Mouse (Mus musculus): ENCODE results near the gene Mrpl1. TPM values are rescaled to one million over a fixed set of nuclear protein-coding genes. Genes with fewer than 3 reads are reported as not detected.

Gene Mrpl1
- total and polyA plus RNA-seq, 3 experiments: 31.3 to 77.6 (median 44.2) TPM

DNA sequence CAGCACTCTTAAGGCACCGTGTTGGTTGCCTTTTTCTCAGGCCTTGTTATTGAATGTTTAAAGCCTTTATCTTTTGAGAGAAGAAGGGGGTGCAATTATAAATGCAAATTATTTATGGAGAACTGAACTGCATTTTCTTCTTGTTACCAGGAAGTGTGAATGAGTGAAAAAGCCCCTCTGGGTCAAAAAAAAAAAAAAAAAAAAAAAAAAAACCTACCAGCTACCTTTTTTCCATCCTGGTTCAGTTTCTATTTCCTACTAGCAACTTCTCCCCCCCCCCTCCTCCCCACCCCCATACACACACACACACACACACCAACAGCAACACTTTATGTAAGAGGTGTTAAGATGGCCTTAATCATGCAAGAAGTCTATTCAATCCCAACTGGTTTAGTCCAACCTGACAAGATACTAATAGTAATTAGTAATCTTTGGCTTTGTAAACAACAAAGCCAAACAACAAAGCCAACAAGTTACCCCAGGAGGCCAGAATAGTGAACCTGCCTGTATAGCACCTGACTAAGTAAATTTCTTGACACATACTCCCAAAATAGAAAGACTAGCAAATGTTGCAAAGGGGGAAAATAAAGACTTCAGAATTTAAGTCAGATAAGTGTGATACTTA lies 45.8 kb upstream of the Mrpl1 start (continued):
- TF ChIP-seq RAD21 (IDR thresholded peaks at IDR 0.05; ENCODE audit: low read depth, low read length) (no peak), ZNF384 (IDR thresholded peaks at IDR 0.05; ENCODE audit: low read depth, low read length) (peak; percentile 99), TCF12 (IDR thresholded peaks at IDR 0.05; ENCODE audit: low read depth, low read length) (peak; percentile 33; the same call in 1 of the 2 replicates), MAZ (IDR thresholded peaks at IDR 0.05; ENCODE audit: low read depth, low read length) (peak; percentile 88; the same call in 1 of the 2 replicates), HCFC1 (IDR thresholded peaks at IDR 0.05; ENCODE audit: low read depth, low read length) (peak; percentile 52), RCOR1 (conservative IDR thresholded peaks at IDR 0.05; ENCODE audit: low read depth, low read length) (0 out of 2 replicates have a peak, but pooled peaks have one; percentile 34)

GRCm38 (mm10) chr5:96164021-96164411 lies 45.3 kb upstream of the Mrpl1 start, which contains the start of gene Cnot6l:
TSS of gene Cnot6l (minus strand) at chr5:96164171.
- Histone ChIP-seq H3K9me3 (replicated peaks; ENCODE audit: low read length) (peaks cover 6% of the 10 kb centered on the region), H3K27me3 (replicated peaks) (no peaks in the 10 kb centered on the region), H3K4me2 (ENCODE audit: insufficient read depth, low read depth, poor library complexity, severe bottlenecking) (peak within 1 kb of the TSS; percentile 87), H3K27ac (ENCODE audit: insufficient read depth, low read depth) (peak within 1 kb of the TSS; percentile 99), H3K79me2 (replicated peaks; ENCODE audit: control insufficient read depth, extremely low read depth, insufficient read depth, poor library complexity, severe bottlenecking) (peaks cover 25% of the 10 kb centered on the region), H3K4me1 (ENCODE audit: control insufficient read depth in 1 of 2, insufficient read depth in 2 of 2) (peaks cover 0 to 22% of the 10 kb centered on the region in 2 experiments; a peak in 2 of 4 replicates), H3K9ac (ENCODE audit: insufficient read depth, low read depth) (peak within 1 kb of the TSS; percentile 88), H3K4me3 (replicated peaks in 1 of 3; ENCODE audit: low read depth in 2 of 3, low read length in 2 of 3, poor library complexity in 1 of 3) (peak within 1 kb of the TSS; percentile 74 to 96 (median 87)), H3K36me3 (replicated peaks in 1 of 2; ENCODE audit: control insufficient read depth in 1 of 2, insufficient read depth in 1 of 2, low read length in 1 of 2) (no peaks in the 10 kb centered on the region)
- in situ Hi-C loops (cut with MboI; ENCODE audit: low pct_ligation_motif_present, low pct_unique_long_range_greater_than_20kb, low sequenced_read_pairs) (no loop called here), dilution Hi-C loops (cut with MboI; ENCODE audit: extremely low pct_ligation_motif_present, extremely low pct_unique_long_range_greater_than_20kb, low sequenced_read_pairs) (no loop called here)
- peak; percentile 87 for DNase-seq (ENCODE audit: extremely low read depth)
- no peak; the same call in 1 of the 2 replicates for TF ChIP-seq MAZ (IDR thresholded peaks at IDR 0.05; ENCODE audit: low read depth, low read length)
- TF ChIP-seq TBP (conservative IDR thresholded peaks at IDR 0.05; ENCODE audit: low read depth, low read length): 0 out of 2 replicates have a peak, but pooled peaks have one; percentile 14
- TF ChIP-seq MAFK (IDR thresholded peaks at IDR 0.05; ENCODE audit: insufficient replicate concordance, low read length): no peak
- no peak for TF ChIP-seq CHD2 (IDR thresholded peaks at IDR 0.05; ENCODE audit: low read length)
- TF ChIP-seq HCFC1 (IDR thresholded peaks at IDR 0.05; ENCODE audit: low read depth, low read length): peak; percentile 36; the same call in 1 of the 2 replicates
- TF ChIP-seq USF2 (conservative IDR thresholded peaks at IDR 0.05; ENCODE audit: low read depth, low read length): no peak
- TF ChIP-seq E2F4 (IDR thresholded peaks at IDR 0.05; ENCODE audit: insufficient replicate concordance, low read depth, low read length): peak; percentile 69; the same call in 1 of the 2 replicates
- TF ChIP-seq BHLHE40 (IDR thresholded peaks at IDR 0.05; ENCODE audit: low read depth, low read length): peak; percentile 93
- no peak for TF ChIP-seq NRF1 (IDR thresholded peaks at IDR 0.05; ENCODE audit: low read depth, low read length)
- no peak for TF ChIP-seq CTCF (conservative IDR thresholded peaks at IDR 0.05 in 1 of 2, IDR thresholded peaks at IDR 0.05 in 1 of 2; ENCODE audit: low read depth in 2 of 2, low read length in 2 of 2)
- TF ChIP-seq ZKSCAN1 (IDR thresholded peaks at IDR 0.05; ENCODE audit: borderline replicate concordance, low read depth, low read length): no peak
- no peak for TF ChIP-seq PAX5 (IDR thresholded peaks at IDR 0.05; ENCODE audit: low read length)
- peak; percentile 89 for TF ChIP-seq ZNF384 (IDR thresholded peaks at IDR 0.05; ENCODE audit: low read depth, low read length)
- 0 out of 2 replicates have a peak, but pooled peaks have one; percentile 53 for TF ChIP-seq SIN3A (IDR thresholded peaks at IDR 0.05; ENCODE audit: low read length)
- no peak for TF ChIP-seq SMC3 (IDR thresholded peaks at IDR 0.05; ENCODE audit: low read depth, low read length)
- no peak for TF ChIP-seq ZC3H11A (IDR thresholded peaks at IDR 0.05; ENCODE audit: low read depth, low read length)
- TF ChIP-seq JUN (IDR thresholded peaks at IDR 0.05; ENCODE audit: insufficient read depth, low read depth, low read length): peak; percentile 51
- TF ChIP-seq UBTF (IDR thresholded peaks at IDR 0.05; ENCODE audit: low read depth, low read length): no peak
- no peak for TF ChIP-seq CHD1 (IDR thresholded peaks at IDR 0.05; ENCODE audit: low read depth, low read length)
- no peak for TF ChIP-seq KAT2A (IDR thresholded peaks at IDR 0.05; ENCODE audit: insufficient replicate concordance, low read length)
- TF ChIP-seq TCF12 (IDR thresholded peaks at IDR 0.05; ENCODE audit: low read depth, low read length): peak; percentile 61
- no peak for TF ChIP-seq GABPA (IDR thresholded peaks at IDR 0.05; ENCODE audit: insufficient replicate concordance, low read depth, low read length)
- TF ChIP-seq ZMIZ1 (IDR thresholded peaks at IDR 0.05; ENCODE audit: low read depth, low read length): no peak; the same call in 1 of the 2 replicates
- peak; percentile 72 for TF ChIP-seq ETS1 (conservative IDR thresholded peaks at IDR 0.05; ENCODE audit: low read depth, low read length)
- 0 out of 2 replicates have a peak, but pooled peaks have one; percentile 29 for TF ChIP-seq EP300 (IDR thresholded peaks at IDR 0.05; ENCODE audit: low read length)
- no peak for TF ChIP-seq POLR2AphosphoS2 (IDR thresholded peaks at IDR 0.05; ENCODE audit: low read depth, low read length)
- no peak for TF ChIP-seq USF1 (IDR thresholded peaks at IDR 0.05; ENCODE audit: low read depth, low read length)
- TF ChIP-seq IRF4 (IDR thresholded peaks at IDR 0.05; ENCODE audit: low read depth, low read length): no peak
- TF ChIP-seq MXI1 (IDR thresholded peaks at IDR 0.05; ENCODE audit: low read depth, low read length): no peak; the same call in 1 of the 2 replicates
- no peak for TF ChIP-seq MAX (IDR thresholded peaks at IDR 0.05; ENCODE audit: low read length)
- TF ChIP-seq MYC (IDR thresholded peaks at IDR 0.05; ENCODE audit: low read depth, low read length): peak; percentile 73
- TF ChIP-seq RAD21 (IDR thresholded peaks at IDR 0.05; ENCODE audit: low read depth, low read length): no peak; the same call in 1 of the 2 replicates
- no peak; the same call in 1 of the 2 replicates for TF ChIP-seq RCOR1 (conservative IDR thresholded peaks at IDR 0.05; ENCODE audit: low read depth, low read length)
- peak; percentile 45; the same call in 1 of the 2 replicates for TF ChIP-seq POLR2A (IDR thresholded peaks at IDR 0.05; ENCODE audit: low read depth, low read length)
- TF ChIP-seq NELFE (IDR thresholded peaks at IDR 0.05; ENCODE audit: low read depth, low read length): no peak; the same call in 1 of the 2 replicates
